Mouse (Mus musculus) regulatory T cell (primary cell): Measurements from ENCODE around the gene Cdc42se2.

ENCODE experiments used
- in situ Hi-C: fragments of 300-600 bp; cut with MboI, MseI; formaldehyde crosslinking; loops from one replicate; pipeline ENCODE4 v1.15.1; 2025; ENCODE audit warnings: high pct_unique_total_duplicates

The Cdc42se2 gene

GRCm38 (mm10) chr11:54793173-54793572 lies 5.7 kb upstream of the Cdc42se2 start:
- in situ Hi-C loops: no loop called here

DNA sequence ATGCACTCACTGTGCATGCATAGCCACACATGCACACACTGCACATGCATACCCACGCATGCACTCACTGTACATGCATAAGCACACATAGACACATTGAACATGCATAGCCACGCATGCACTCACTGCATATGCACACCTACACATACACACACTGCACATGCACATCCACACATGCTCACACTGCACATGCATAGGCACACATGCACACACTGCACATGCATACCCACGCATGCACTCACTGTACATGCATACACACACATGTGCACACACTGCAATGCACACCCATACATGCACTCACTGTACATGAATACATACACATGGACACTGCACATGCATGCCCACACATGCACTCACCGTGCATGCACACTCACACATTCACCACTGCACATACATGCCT lies 4.0 kb upstream of the Cdc42se2 start:
- in situ Hi-C loops: no loop called here

GRCm38 (mm10) chr11:54786858-54787487 lies 502 bp downstream of the Cdc42se2 start:
- in situ Hi-C loops: loop anchor here (5.0 kb wide), 1 partner anchor 75 kb away; the partner anchor contains the start of gene Lyrm7

DNA sequence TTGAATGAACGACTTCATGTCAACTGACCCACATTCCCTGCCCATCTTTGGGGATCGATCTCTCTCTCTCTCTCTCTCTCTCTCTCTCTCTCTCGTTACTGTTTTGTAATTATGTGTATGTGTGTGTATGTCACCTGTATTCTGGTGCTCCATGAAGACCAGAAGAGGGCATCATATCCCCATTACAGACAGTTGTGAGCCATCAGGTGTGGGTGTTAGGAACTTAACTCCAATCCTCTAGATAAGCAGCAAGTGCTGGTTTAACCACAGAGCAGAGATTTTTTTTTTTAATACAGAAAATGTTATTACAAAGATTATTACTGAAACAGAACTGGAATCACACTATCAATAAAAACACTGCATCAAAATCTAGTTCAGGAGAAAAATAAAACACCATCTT lies 1.9 kb downstream of the Cdc42se2 start:
- in situ Hi-C loops: loop anchor here (5.0 kb wide), 1 partner anchor 77 kb away; the partner anchor contains the start of gene Lyrm7

GRCm38 (mm10) chr11:54784436-54784835 lies 3.0 kb downstream of the Cdc42se2 start:
- in situ Hi-C loops: no loop called here

- in situ Hi-C loops: no loop called here
Measured at GRCm38 (mm10) chr11:54782253-54782652, 5.2 kb downstream of the Cdc42se2 start.

GRCm38 (mm10) chr11:54779946-54780345 lies 7.5 kb downstream of the Cdc42se2 start:
- in situ Hi-C loops: no loop called here

- in situ Hi-C loops: no loop called here
Measured at GRCm38 (mm10) chr11:54778131-54778844, 9.2 kb downstream of the Cdc42se2 start.

DNA sequence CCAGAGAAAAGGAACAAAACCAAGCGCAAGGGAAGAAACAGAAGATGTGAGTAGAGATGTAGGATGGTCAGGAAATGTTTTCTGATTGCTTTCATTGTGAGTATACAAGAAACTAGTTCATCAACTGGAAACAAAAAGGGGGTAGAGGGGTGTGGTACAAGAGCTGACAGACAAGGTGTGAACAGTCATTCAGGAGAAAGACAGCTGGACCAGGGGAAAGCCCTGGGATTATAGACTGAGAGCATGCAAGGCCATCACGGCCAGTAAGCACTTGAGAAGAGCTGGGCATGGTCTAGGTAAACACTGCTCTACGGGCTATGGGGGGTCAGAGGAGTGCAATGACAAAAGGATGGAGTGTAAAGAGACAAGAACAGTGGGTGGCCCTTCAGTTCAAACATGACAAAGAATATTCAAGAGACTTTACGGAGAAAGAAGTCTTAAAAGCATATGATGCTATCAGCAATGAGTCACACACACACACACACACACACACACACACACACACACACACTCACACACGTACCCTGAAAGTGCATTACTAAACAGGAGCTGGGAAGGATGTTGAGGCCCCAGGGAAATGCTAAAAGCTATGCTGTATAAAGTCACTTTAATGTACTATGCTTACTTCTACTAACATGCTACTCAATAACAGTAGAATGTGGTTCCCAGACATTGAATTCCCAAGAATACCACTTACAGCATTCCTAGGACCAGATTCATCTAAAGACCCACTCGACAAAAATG lies 9.9 kb downstream of the Cdc42se2 start:
- in situ Hi-C loops: no loop called here

- in situ Hi-C loops: no loop called here
Measured at GRCm38 (mm10) chr11:54776735-54777333, 10.6 kb downstream of the Cdc42se2 start.

- in situ Hi-C loops: no loop called here
Measured at GRCm38 (mm10) chr11:54776367-54776701, 11.1 kb downstream of the Cdc42se2 start.

DNA sequence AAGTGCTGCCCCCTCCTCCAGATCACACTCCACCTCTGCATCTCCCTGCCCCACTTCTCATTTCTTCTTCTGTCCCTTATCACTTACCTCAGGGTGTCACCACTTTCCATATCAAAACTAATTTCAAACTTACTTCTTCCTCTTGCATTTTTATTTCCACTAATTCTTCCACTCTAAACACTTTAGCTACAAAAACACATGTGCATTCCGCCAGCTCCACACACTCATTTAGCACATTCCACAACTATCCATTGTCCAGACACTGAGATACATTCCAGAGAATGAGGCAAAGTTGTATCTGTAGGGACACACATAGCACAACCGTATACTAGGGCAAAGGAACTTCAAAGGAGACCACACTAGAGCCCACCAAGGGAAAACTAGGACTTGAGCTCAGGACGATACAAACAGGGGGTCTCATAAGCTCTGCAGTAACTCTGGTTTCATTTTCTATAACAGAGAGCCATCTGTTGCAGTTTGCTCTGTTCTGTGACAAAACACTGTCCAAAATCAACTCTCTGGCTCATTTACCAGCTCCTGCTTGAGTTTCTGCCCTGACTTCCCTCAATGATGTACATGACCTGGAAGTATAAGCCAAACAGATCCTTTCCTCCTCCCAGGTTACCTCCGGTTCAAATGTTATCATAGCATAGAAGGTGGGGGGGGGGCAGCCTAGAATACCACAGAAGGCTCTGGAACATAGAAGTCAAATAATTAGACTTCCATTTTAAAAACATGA lies 11.7 kb downstream of the Cdc42se2 start:
- in situ Hi-C loops: no loop called here

GRCm38 (mm10) chr11:54774282-54775078 lies 13.0 kb downstream of the Cdc42se2 start:
- in situ Hi-C loops: no loop called here

DNA sequence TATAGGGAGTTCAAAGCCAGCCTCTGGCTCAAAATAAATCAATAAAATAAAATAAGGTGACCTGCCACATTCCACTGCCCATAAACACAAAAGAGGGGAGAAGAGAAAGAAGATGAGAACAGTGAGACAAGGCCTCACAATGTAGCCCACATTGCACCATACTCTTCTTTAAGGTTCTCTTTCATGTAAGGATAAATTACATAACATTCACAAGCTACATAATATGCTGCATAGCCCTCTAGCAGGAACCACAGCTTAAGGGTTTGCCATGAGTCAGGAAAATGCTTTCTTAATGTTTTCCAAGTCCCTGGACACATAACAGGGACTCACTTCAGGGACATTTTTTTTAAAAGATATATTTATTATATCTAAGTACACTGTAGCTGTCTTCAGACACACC lies 15.9 kb downstream of the Cdc42se2 start:
- in situ Hi-C loops: no loop called here

DNA sequence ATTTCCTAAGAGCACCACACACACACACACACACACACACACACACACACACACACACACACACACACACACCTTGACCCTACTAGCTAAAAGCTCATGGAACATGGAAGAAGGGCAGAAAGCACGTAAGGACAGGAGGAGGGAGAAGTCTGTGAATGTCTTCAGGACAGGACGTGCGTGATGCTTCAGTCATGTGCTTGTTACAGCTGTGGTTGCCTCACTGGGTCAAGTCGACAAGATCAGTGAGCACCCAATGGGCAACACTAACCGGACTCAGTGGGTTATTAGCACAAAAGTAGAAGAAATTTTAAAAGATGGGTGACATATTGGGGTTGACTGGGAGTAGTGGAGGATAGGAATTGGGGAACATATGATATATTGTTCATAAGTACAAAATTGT lies 17.6 kb downstream of the Cdc42se2 start:
- in situ Hi-C loops: loop anchor here (5.0 to 10.0 kb wide), 2 partner anchors 52 to 1035 kb away; no protein-coding TSS in a partner anchor

DNA sequence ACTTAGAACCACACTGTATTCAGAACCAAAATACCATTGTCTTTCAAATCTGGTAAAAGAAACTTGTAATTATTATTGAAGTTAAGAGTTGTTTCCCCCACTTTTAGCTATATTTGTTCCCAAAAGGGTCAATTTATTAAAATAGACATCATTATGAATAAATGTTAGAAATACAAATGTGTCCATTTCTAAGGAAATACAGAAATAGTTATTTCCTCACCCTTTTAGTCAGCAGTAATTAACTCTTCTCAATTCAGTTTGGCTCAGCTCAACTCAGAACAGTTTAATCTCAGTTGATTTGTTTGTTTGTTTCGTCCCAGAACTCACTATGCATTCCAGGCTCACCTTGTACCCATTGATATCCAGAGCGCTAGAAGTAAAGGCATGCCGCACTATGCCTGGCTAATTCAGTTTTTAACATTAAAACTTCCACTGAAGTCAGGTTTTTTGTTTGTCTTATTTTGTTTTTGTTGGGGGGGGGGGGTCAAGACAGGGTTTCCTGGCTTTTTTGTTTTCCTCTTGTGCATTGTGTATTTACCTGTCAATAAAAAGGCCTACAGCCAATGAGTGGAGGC lies 19.3 kb downstream of the Cdc42se2 start:
- in situ Hi-C loops: loop anchor here (5.0 to 10.0 kb wide), 2 partner anchors 54 to 1033 kb away; no protein-coding TSS in a partner anchor

DNA sequence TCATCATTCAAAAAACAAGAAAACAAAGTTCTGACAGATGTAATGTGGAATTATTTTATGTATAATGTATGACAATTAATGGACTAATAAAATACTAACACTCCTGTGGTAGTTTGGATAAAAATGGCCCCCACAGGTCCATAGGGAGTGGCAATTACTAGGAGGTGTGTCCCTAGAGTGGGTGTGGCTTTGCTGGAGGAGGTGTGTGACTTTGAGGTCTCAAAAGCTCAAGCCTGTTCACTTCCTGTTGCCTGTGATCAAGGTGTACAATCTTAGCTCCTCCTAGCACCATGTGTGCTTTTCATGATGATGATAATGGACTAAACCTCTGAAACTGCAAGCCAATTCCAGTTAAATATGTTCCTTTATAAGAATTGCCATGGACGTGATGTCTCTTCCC lies 22.7 kb downstream of the Cdc42se2 start:
- in situ Hi-C loops: loop anchor here (5.0 to 10.0 kb wide), 2 partner anchors 58 to 1030 kb away; no protein-coding TSS in a partner anchor

GRCm38 (mm10) chr11:54764026-54764425 lies 23.4 kb downstream of the Cdc42se2 start:
- in situ Hi-C loops: loop anchor here (10.0 kb wide), 1 partner anchor 1029 kb away; no protein-coding TSS in a partner anchor

DNA sequence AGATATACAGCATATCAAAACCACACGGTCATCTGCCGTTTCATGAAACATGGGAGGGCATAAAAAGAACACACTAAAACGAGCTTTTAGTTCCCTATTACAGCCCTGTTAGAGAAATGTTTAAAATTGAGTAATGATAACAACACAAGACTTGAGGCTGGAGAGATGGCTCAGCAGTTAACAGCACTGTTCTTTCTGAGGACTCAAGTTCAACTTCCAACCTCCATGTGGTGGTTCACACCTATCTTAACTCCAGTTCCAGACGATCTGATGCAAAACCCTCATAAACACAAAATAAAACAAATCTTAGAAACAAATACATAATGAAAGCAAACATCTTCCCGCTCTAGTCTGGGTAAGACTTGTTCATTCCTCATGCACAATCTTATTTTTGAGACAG lies 24.7 kb downstream of the Cdc42se2 start:
- in situ Hi-C loops: loop anchor here (10.0 kb wide), 1 partner anchor 1028 kb away; no protein-coding TSS in a partner anchor

DNA sequence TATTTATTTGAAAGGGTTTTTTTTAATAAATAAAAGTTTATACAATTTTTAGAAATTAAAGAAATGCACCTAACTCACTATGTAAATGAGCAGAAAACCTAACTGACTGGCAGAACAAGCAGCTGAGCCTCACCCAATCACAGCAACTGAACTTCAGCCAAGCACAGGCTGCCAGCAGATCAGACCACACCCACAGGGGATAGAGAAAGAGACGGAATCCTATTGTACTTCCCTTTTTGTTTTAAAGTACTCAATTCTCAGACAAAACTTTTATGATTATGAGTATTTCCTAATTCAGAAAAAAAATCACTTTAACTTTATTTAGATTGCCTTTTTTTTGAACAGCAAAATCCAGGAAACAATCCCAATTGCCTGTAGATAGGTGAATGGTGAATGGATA lies 29.5 kb downstream of the Cdc42se2 start:
- in situ Hi-C loops: no loop called here
